Mouse (Mus musculus) testis, adult 2 months (tissue): ENCODE measurements around the gene Rdh16. TPM values are rescaled to one million over a fixed set of nuclear protein-coding genes. Genes with fewer than 3 reads are reported as not detected.
"Not testable (repeated sequence)": the region's sequence is repeated elsewhere in the genome, so short reads cannot be mapped to it uniquely, and the experiment has no call there.

Experiments
- H3K27ac ChIP-seq: fragments of 200-500 bp; 2 replicates; pipeline ENCODE4 v1.5.1; 2012; ENCODE audit warnings: low read depth, low read length; ENCODE audit not compliant: control insufficient read depth, insufficient read depth
- H3K27me3 ChIP-seq: fragments of 200-500 bp; 2 replicates; pipeline ENCODE4 v1.6.1; 2012; ENCODE audit warnings: mild to moderate bottlenecking, low read length, moderate library complexity; ENCODE audit not compliant: control insufficient read depth, insufficient read depth
- H3K36me3 ChIP-seq: fragments of 200-500 bp; 2 replicates; pipeline ENCODE4 v1.6.1; 2012; ENCODE audit warnings: mild to moderate bottlenecking, low read length; ENCODE audit not compliant: control insufficient read depth, insufficient read depth
- H3K4me1 ChIP-seq: fragments of 200-500 bp; 2 replicates; pipeline ENCODE4 v1.6.1; 2012; ENCODE audit warnings: low read length; ENCODE audit not compliant: control insufficient read depth, insufficient read depth
- H3K4me3 ChIP-seq: fragments of 200-500 bp; 2 replicates; pipeline ENCODE4 v1.5.1; 2012; ENCODE audit warnings: low read depth, mild to moderate bottlenecking, low read length, moderate library complexity, mixed read lengths; ENCODE audit not compliant: control insufficient read depth
- CTCF ChIP-seq: fragments of 200-500 bp; IDR thresholded peaks from 2 replicates; pipeline ENCODE4 v1.5.1; 2012; ENCODE audit warnings: low read depth, mild to moderate bottlenecking, inconsistent platforms, low read length, moderate library complexity; ENCODE audit not compliant: control insufficient read depth, insufficient read depth, insufficient replicate concordance
- POLR2A ChIP-seq: fragments of 200-500 bp; IDR thresholded peaks from 2 replicates; pipeline ENCODE4 v1.6.1; 2012; ENCODE audit warnings: low read depth, mild to moderate bottlenecking, inconsistent platforms, low read length, moderate library complexity; ENCODE audit not compliant: control insufficient read depth
- polyA plus RNA-seq: library from polyadenylated mRNA; depleted of rRNA; stranded (reverse); fragments of >200 nt; gene quantifications from 2 replicates; pipeline ENCODE4 v1.2.3, GENCODE M21; 2012

The Rdh16 gene
- polyA plus RNA-seq, 1 experiment: 0.04 TPM

DNA sequence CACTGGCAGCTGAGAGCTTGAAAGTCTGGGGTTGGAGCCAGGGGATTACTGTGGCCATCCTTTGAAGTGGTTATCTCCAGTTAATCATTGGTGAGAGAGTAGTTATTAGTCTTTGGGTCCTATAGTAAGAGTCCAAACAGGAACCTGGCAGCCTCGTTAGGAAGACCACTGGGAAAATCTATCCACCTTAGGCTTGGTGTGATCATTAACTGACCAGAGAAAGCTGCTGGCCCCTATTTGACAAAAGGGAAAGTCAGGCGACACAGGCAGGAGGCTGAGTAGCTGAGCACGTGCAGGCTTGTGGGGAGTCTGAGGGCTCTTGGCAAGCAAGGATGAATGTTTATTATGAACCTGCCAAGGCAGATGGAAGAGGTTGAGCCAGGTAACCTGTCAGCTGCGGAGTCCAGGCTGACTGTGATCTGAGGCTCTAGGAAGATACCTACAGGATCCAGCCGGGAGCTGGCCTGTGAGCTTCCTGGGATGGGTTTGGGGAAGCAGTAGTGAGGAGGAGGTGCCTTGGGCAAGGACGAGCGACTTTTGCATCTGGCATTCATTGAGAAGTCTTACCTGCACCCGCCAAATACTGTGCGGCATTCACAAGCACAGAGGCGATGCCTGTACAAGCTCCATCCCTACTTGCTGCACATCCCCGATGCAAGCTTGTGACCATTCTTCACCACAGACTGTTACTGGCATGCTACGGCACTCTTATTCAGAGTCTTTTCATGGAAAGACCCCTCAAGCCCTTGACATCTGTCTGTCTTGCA, 36.9 kb upstream of the Rdh16 start:
- no peaks in the 10 kb centered on the region for H3K36me3 ChIP-seq
- no peak overlapping the region for H3K4me3 ChIP-seq
- H3K27ac ChIP-seq: no peak overlapping the region
- H3K4me1 ChIP-seq: no peaks in the 10 kb centered on the region
- no peaks in the 10 kb centered on the region for H3K27me3 ChIP-seq
- no peak for TF ChIP-seq POLR2A
- no peak for TF ChIP-seq CTCF

DNA sequence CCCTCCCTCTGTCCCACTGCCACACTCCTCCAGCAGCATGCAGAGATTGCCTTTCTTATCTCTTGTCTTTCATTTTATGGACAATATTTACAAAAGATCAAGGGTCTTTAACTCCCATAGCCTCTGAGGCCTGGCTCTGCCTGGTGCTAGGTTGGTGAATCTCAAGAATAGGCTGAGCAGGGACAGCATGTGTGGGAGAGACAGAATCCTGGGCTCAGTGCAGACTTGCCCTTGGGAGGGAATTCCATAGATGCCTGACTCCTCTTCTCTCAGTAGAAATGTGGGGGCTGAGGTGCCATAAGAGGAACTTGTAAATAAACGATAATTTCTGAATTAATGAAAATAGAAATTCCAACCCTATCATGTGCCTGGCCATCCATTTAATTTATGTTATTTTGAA, 34.4 kb upstream of the Rdh16 start:
- H3K36me3 ChIP-seq: no peaks in the 10 kb centered on the region
- TF ChIP-seq CTCF (no peak), POLR2A (no peak)
- no peaks in the 10 kb centered on the region for H3K27me3 ChIP-seq

DNA sequence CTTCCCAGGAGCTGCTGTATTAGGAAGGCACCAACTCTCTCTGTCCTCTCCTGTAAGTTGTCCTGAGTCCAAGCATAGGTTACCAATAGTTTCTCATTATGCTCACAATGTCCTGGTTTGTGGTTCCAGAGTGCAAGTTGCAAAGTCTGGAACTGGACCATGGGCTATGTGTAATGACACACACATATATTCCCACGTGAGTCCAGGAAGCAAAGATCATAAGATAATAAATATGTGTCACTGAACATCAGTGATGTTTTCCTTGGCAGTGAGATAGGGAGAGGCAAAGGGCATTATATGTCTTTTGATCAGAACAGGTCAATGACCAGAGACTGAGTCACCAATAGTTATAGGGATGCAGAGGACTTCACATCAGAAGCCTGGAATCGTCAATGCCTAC, 24.9 kb upstream of the Rdh16 start, which contains the start of gene Rdh9:
Rdh9 (plus strand) TSS at position 376 of the 400 bp plus-strand sequence.
- Histone ChIP-seq H3K36me3 (no peaks in the 10 kb centered on the region), H3K27me3 (no peaks in the 10 kb centered on the region), H3K4me1 (no peaks in the 10 kb centered on the region), H3K4me3 (no peak within 1 kb of the TSS), H3K27ac (no peak within 1 kb of the TSS)
- TF ChIP-seq POLR2A (no peak), CTCF (no peak)

More for the DNA sequence above, 34.4 kb upstream of the Rdh16 start:
- Histone ChIP-seq H3K4me3 (no peak overlapping the region), H3K27ac (no peak overlapping the region), H3K4me1 (no peaks in the 10 kb centered on the region)

DNA sequence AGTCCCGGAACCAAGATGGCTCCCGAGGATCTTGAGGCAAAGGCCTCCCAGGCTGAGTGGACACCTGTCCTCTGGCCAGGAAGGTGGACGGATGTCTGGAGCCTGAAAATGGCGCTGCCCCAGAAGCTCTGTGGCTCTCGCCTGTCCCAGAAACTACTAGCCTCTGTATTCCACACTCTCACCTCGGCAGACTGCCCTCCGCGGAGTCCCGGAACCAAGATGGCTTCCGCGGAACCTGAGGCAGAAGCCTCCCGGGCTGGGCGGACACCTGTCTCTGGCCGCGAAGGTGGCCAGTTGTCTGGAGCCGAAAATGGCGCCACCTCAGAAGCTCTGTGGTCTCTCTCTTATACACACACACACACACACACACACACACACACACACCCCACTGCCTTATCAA, 18.6 kb upstream of the Rdh16 start:
- not testable (repeated sequence) for H3K4me1 ChIP-seq, H3K36me3 ChIP-seq, H3K4me3 ChIP-seq, H3K27ac ChIP-seq, H3K27me3 ChIP-seq

DNA sequence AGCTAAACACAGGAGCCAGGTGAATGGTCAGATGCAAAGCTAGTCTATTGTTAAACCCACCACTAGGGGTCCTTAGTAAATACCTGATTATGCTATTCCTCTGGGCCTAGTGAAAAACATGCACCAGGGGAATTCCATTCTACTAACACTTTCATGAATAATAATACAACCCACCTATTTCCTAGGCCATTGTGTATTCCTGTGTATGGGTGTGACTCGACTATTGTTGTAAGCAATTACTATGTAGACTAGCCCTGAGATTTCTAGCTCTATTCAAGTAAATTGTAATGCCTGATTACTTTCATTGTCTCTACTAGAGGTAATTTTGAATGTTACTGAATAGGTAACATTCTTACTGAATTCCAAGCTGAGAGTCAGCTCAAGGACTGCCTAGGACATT, 15.5 kb upstream of the Rdh16 start:
- H3K27me3 ChIP-seq, H3K27ac ChIP-seq, H3K4me3 ChIP-seq, H3K36me3 ChIP-seq, H3K4me1 ChIP-seq: not testable (repeated sequence)

DNA sequence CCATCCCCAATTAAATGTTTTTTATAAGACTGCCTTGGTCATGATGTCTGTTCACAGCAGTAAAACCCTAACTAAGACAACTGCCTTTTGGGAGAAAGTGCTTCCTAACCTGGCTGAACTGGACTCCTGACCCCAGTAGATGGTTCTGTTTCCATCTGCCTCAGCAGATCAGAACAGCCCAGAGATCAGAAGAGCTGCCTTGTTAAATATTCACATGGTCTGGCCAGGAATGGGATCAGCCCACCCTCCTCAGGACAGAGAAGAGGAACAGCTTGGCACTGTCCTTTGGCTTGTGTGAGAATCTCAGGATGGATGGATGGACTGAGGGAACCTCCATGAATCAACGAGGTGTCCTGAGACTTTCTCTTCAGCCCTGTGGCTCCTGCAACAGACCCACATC, 1.7 kb upstream of the Rdh16 start:
- Histone ChIP-seq H3K27me3 (no peaks in the 10 kb centered on the region), H3K4me3 (no peak overlapping the region), H3K36me3 (no peaks in the 10 kb centered on the region), H3K27ac (no peak overlapping the region), H3K4me1 (no peaks in the 10 kb centered on the region)
- TF ChIP-seq CTCF: no peak
- TF ChIP-seq POLR2A: no peak

DNA sequence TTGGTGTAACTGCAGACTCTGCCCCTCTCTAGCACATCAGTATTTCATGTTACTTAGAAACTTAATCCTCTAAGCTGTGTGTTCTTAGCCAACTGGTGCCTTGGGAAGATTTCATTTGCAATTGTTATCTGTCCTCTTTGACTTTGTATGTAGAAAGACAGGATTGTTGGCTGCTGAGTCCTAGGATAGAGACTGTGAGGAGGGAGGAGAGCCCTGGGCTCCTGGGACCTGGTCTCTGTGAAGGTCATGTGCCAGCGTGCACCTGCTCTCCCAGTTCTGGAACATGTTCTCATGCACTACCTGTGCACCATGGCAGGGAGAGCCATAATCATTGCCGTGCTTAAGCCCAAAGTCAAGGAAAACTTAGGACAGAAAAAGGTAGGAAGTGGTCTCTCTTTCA, 660 bp downstream of the Rdh16 start:
- Histone ChIP-seq H3K4me1 (no peaks in the 10 kb centered on the region), H3K4me3 (no peak overlapping the region), H3K27me3 (no peaks in the 10 kb centered on the region), H3K36me3 (no peaks in the 10 kb centered on the region), H3K27ac (no peak overlapping the region)
- TF ChIP-seq CTCF (no peak), POLR2A (no peak)

DNA sequence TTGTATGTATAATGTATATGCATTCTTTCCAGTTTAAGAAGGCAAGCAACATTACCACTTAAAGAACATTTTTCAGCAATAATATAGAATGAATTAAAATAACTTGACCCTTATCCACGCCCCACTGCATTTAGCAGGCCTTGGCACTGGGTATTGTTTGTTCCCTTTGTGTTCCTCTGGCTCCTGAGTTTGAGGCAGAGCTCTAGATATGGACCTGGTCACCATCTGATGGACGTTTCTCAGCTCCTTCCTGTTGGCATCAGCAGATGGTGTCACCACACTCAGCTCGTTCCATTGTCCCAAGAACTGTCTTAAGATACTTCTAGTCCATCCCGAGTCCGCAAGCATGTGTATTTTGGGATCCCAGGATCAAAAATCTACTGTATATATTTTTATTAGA, 1.3 kb downstream of the Rdh16 start:
- H3K4me3 ChIP-seq: no peak overlapping the region
- no peaks in the 10 kb centered on the region for H3K4me1 ChIP-seq
- H3K36me3 ChIP-seq: no peaks in the 10 kb centered on the region
- no peak overlapping the region for H3K27ac ChIP-seq
- no peak for TF ChIP-seq POLR2A
- no peak for TF ChIP-seq CTCF
- H3K27me3 ChIP-seq: no peaks in the 10 kb centered on the region
